ENCODE assay signal across 8 mouse cellular contexts in the genomic region with DNA sequence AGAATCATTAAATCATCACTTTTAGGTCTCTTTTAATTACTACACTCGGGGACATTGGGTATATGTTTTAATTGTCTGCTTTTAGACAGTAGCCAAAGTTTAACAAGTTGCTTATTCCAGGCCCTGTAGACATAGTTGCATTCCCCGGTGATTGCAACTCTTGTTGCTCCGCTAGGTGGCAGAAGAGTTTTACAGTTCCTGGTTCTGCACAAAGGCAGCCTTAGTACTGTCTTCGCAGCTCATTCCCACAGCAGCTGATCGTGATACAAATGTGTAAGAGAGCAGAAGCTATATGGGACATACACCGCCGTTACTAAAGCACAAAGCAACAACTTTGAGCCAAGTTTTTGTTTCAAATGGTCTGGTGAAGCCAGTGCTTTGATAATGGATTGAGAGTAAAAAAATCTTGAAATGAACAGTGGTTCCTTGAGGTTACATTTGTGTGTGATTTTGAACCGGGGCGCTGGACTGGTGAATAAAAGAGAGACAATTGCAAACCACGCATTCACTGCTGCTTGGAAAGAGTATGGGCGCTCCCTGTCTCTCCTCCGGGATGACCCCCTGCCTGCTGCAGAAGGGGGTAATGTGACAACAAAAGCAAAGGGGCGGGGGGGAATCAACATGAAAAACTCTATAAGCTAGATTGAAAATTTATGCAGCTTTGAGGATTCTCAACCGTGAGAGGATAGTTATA.
DNase-seq lines count a peak whose midpoint lies in the region; ATAC-seq and TF ChIP-seq lines count a peak whose summit lies in the region.

No protein-coding gene starts in this region.

- H3K9ac ChIP-seq in hindbrain, embryonic 16.5 days (ENCODE audit: low read depth, low read length) = peak overlapping the region; percentile 45; the same call in 1 of the 2 replicates

- 9% methylated on average over 14 of the region's 14 CpGs for WGBS in hindbrain, embryonic 16.5 days

- in situ Hi-C loops in Patski (cut with MboI; ENCODE audit: low pct_unique_long_range_greater_than_20kb) = no loop called here

- no peaks in the 10 kb centered on the region for H3K27me3 ChIP-seq in Patski
- H3K27me3 ChIP-seq in hindbrain, embryonic 16.5 days (replicated peaks; ENCODE audit: control insufficient read depth, insufficient read depth, low read length) = no peaks in the 10 kb centered on the region

- TF ChIP-seq CTCF in Patski (IDR thresholded peaks at IDR 0.05) = peak; percentile 88

- DNase-seq in Patski (ENCODE audit: low read depth, low spot score) = peak; percentile 12
- DNase-seq in cerebellum, adult 9-10 months = peak; percentile 70
- DNase-seq in layer of hippocampus, postnatal 25 days (ENCODE audit: extremely low spot score in 1 of 2, low spot score in 1 of 2) = peak; percentile 70 to 94
- DNase-seq in lung, postnatal 4 days = peak; percentile 51 to 64
- DNase-seq in right cerebral cortex, postnatal 36 days (ENCODE audit: low spot score in 2 of 2) = peak; percentile 64 to 75
- no peak for DNase-seq in spleen, postnatal 36 days (ENCODE audit: low spot score in 2 of 2)

- peak; percentile 99 for ATAC-seq in Patski
- ATAC-seq in frontal cortex, adult (ENCODE audit: low TSS enrichment) = peak; percentile 100
- peak; percentile 94 for ATAC-seq in hindbrain, embryonic 16.5 days

- CTCF ChIA-PET in Patski (lab: Charles Lee) = interaction anchor here (1.3 kb wide), 1 partner anchor 10 kb away, joined by 4 read pairs; no protein-coding TSS in a partner anchor

- no peaks in the 10 kb centered on the region for H3K9me3 ChIP-seq in hindbrain, embryonic 16.5 days (ENCODE audit: control insufficient read depth, low read length)

- POLR2A ChIA-PET in Patski (lab: Charles Lee) = no interaction called here

- no peaks in the 10 kb centered on the region for H3K36me3 ChIP-seq in hindbrain, embryonic 16.5 days (ENCODE audit: control insufficient read depth, insufficient read depth, low read length)

- peaks cover 7% of the 10 kb centered on the region for H3K4me1 ChIP-seq in hindbrain, embryonic 16.5 days (ENCODE audit: control insufficient read depth, insufficient read depth, low read depth, low read length)

- peak overlapping the region; percentile 32 for H3K4me3 ChIP-seq in hindbrain, embryonic 16.5 days (ENCODE audit: low read length)

- peak overlapping the region; percentile 61 for H3K4me2 ChIP-seq in hindbrain, embryonic 16.5 days (ENCODE audit: low read length)

- peak overlapping the region; percentile 73 for H3K27ac ChIP-seq in hindbrain, embryonic 16.5 days (ENCODE audit: low read depth, low read length)

Comparison
In these comparisons a context has a peak if more than half of its experiments do, and no peak if none do; other contexts are left out.
1. DNase-seq: peak in Patski (single experiment), cerebellum, adult 9-10 months (single experiment), layer of hippocampus, postnatal 25 days (2 of 2), lung, postnatal 4 days (2 of 2) and right cerebral cortex, postnatal 36 days (2 of 2); none in spleen, postnatal 36 days (0 of 2).
2. Peak in every context shown above with its lines, with median percentiles within 50 percentile points of each other: ATAC-seq.